Mouse (Mus musculus) kidney, adult 8-10 months (tissue): ENCODE results near the gene Slc35f6.
"Not testable (repeated sequence)": the region's sequence is repeated elsewhere in the genome, so short reads cannot be mapped to it uniquely, and the experiment has no call there.

Source experiments
- DNase-seq, 2 experiments: peaks; one replicate each; pipeline ENCODE4 v3.0.0; 2022

The Slc35f6 gene

DNA sequence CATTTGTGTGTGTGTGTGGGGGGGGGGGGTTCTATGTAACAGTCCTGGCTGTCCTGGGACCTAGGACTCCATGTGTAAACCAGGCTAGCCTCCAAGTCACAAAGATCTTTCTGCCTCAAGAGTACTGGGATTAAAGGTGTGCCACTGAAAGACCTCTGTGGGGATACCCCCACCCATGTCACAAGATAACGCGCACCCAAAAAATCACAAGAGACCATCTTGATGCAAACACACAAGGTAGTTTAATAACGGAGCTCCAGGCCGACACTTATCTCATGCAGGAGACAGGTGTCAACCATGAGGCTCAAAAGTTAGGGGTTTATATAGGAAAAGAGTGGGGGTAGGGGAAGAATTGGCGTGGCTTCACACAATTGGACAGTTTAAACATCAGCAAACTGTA lies 13.1 kb downstream of the Slc35f6 start:
- DNase-seq: no peak

DNA sequence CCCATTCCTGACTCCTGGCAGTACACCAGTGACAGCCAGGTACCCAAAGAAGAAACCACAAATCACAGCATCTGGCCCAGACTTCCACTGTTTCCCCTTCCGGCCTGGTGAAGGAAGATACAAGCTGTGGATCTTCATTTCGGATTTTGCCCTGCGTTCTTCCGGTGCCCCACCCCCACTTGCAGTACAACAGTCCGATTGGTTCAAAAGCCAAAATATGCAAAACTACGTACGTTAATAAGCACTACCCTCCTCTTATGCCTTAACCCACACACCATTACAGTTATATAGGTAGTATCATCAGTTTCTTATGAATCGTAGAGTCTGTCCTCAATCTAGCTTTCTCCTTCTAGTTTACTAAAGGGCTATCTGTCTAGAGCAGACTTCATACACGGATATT lies 17.6 kb downstream of the Slc35f6 start:
- DNase-seq: no peak

DNA sequence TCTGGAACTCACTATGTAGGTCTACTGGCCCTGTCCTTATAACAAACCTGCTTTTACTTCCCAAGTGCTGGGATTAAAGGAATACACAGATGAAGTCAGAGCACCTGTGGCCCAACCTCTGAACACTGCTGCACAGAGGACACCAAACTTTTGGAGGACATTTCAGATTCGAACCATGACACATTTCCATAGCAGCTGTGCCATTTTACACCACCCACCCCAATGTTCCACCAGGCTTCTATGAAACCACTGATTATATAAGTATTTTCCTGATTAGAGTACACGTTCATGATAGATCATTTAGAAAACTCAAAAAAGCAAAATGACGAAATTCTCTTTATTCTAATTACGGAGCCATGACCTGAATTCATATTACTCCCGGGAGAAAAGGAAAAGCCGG lies 18.2 kb downstream of the Slc35f6 start:
- no peak for DNase-seq

DNA sequence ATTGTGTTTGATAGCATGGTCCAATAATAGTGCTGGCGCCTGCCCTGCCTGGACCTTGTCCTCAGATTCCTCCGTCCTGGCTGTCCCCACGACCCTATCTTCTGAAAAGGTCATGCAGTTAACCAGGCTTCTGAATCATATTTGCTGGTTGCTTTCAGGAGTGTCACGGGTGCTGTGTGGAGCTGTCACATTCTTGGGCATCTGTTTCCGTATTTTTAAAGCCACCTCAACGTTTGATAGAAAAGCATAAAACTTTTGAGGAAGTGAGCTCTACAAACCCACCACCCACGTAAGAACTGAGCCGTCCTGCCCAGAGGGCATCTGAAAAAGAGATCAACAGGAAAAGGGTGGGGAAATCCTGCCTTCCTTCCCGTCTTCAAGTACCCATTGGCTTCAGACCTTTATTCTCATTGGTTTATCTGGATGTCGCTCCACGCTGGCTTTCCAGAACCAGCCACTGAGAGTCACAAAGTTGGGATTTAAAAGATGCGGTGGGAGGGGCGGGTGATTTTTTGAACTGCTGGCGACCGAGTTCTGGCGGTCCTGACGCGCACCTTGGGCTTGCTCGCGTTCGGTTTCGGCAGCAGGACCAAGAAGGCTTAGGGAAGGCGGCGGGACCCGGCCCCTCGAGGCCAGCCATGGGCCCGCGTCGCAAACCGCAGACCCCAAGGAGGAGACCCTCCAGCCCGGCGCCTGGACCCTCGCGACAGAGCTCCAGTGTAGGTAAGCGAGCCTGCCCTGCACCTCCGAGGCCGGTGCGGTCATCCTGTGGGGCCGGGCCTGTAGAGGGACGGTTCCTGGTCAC lies 18.9 kb downstream of the Slc35f6 start, which contains the start of gene Cenpa:
Gene Cenpa (plus strand): TSS at position 387 of the 805 bp plus-strand sequence.
- DNase-seq: peak; percentile 94 to 97

DNA sequence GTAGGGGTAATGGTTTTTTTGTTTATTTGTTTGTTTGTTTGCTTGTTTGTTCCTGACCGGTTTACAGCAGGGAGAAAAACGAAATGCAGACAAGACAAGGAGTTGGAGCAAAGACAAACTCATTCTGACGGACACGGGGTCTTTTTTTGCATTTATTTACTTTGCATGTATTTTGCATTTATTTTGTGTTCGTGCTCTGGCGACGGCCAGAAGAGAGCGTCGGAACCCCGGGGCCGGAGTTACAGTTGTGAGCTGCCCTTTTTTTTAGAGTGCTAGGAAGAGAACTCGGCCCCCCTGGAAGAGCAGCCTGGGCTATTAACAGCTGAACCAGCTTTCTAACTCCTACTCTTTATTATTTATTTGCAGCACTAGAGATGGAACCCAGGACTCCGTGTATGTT lies 19.5 kb downstream of the Slc35f6 start:
- DNase-seq: no peak

DNA sequence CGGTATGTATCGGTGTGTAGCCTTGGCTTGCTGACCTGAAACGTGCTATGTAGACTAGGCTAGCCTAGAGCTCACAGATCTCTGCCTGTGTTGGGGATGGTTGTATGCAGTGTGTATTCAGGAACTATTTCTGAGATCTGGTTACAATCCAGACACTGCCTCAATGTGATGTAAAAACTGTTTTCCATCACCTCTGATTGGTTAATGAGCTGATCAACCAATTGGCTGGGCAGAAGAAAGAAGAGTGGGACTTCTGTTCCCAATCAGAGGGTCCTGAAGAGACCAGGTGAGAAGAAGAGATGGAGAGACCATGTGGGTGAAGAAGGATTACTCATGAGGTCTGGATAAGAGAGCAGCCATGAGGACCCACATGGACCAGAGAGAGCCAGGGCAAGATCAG lies 20.0 kb downstream of the Slc35f6 start:
- no peak for DNase-seq

DNA sequence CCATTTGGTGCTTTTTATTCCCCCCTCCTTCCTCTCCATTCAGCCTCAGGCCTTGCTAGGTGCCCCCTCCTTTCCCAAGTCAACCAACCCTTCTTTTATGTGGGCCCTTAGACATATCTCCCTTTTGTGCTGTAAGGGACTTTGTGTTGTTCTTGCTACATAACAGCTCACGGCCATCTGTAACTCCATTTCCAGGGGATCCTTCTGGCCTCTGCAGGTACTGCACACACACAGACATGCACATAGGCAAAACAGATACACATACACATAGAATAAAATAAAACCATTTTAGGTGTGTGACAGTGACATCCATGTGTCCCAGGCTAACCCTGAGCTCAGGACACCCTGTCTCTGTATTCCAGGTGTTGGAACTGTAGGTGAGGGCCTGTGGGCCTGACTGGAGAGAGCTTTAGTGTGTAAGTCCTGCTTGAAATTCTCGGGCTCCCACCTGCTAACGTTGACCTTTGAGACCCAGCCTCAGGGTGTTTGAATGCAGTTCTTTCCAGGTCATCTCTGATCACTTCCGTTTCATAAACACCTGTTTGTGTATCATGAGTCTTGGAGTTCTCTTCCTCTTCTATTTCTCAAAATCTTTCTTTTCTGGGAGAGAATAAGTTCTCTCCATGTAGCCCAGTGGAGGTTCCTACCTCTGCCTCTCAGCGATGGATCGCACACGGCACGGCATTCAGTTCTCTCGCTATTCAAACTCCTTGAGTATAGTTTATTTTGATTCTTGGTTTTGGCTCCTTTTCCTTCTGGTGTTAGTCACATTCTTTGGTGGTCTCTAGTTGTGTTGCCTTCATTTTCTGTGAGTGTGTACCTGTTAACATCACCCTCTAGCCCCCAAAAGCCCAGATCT lies 21.1 kb downstream of the Slc35f6 start:
- no peak for DNase-seq

DNA sequence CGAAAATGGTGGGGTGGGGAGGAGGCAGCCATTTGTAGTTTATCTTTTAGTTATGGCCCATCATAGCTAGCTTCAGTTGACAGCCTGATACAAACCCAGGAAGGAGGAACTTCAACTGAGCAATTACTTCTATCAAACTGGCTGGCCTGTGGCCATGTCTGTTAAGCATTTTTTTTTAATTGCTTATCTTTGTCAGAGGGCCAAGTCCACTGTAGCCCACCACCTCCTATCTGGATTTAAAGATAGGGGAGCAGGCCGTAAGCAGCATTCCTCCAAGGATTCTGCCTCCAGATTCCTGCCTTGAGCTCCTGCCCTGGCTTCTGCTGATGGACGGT lies 21.7 kb downstream of the Slc35f6 start:
- DNase-seq: no peak

DNA sequence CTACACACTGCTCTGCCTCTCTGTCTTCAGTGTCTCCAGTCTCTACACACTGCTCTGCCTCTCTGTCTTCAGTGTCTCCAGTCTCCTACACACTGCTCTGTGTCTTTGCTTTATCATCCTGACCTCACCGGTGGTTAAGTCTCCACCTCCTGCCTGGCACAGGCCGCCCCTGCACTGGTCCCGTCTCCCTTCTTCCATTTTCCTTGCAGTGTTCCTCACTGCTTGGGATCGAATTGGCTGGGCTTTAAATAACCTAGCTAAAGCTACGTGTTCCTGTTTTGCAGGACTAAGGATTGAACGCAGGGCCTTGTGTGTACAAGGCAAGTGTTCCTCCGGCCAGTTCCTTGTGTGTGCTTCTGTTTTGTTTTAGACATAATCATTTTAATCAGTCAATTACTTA lies 22.4 kb downstream of the Slc35f6 start:
- no peak for DNase-seq

DNA sequence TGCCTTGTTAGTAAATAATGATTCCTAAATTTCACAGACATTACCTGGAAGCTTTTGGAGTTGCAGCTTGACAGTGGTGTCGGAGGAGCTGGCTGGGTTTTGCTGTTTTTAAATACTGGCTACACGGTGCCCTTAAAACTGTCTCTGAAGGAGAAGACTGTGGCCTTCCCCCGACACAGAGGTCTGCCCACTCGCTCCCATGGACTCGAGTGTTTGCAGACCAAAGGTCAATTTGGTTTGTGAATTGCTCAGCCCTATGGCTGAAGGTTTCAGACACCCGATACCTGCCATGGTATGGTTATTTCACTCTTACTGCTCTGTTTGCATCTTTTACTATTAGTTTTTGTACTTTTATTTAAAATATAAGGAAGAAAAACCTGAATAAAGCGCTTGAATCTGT lies 26.3 kb downstream of the Slc35f6 start:
- no peak for DNase-seq

DNA sequence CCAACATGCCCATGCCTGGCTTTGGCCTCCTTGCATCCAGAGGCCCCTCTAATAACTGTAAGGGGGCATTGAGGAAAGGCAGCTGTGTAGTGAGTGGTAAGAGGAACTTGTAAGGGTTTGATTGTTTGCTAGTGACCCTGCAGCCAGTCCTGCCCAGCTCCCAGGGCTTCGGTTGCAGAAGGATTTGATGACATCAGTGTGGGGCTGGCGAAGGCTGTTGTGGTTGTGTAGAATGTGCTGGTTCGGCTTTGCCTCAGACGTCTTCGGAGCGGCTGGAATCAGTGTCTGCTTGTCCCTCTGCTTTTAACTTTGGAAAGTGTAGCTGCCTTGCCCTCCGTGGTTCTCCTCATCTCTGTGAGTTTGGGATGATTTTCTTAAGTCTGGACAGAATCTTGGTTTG lies 29.1 kb downstream of the Slc35f6 start:
- DNase-seq: no peak

DNA sequence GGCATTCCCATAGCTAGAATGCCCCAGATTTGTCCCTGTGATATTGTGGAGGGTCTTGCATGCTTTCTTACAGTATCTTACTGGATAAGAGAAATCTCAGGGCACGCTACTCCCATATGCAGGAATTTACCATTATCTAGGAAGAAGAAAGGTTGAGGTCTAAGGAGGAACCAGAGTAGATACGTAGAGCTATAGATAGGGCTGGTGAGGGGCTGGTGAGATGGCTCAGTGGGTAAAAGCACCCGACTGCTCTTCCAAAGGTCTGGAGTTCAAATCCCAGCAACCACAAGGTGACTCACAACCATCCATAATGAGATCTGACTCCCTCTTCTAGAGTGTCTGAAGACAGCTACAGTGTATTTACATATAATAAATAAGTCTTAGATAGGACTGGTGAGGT lies 30.3 kb downstream of the Slc35f6 start:
- DNase-seq: not testable (repeated sequence)

DNA sequence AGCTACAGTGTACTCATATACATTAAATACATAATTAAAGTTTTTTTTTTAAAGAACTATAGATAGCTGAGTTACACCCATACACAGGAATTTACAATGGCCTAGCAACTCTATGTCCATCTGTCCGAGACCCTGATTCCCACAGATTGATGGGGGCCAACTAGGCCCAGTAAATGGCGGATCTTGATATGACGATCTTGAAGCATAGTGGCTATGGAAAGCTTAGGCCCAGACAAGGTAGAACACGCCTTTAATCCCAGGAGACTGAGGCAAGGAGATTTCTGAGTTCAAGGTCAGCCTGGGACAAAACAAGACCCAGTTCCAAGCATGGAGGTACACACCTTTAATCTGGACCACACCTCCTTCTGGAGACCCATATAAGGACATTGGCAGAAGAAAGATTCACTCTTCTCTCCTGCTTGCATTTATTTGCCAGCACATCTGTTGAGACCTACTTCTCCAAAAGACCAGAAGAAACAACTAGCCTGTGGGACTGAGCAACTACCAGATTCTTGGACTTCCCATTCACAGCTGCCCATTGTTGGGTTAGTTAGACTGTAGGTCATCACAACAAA lies 31.1 kb downstream of the Slc35f6 start:
- no peak for DNase-seq

DNA sequence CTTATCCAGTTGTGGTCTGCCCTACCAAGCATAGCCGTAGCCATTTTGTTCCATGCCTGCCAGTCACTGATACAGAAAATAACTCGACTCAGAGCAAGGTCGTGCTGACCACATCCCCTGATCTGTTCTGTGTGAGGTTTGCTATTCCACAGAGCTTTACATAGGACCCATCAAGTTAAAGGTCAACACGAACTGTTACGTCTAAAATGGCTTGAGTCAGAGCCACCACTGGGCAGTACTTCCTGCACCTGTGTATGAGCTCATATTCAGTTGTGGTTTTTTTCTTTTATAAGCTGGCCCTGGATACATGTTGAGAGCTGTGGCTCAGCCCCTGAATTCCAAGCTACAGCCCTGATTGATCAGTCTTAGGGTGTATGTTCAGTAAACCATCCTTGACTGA lies 31.9 kb downstream of the Slc35f6 start:
- DNase-seq: no peak

DNA sequence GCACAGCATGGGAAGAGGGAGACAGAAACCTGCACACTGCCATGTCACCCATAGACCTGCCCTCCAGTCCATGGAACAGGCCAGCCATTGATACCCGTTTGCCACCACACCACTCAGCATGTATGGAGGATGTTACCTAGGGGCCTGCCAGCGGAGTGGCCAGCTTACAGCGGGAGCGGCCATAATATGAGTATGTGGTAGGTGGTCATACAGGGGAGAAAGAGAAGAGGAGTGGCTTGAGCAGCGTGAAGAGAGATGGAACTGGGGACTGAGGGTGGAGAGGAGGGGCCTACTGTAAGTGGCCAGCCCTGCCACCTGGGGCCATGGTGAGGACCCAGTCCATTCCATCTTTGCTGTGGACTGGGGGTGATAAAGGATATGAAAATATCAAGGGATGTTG lies 34.2 kb downstream of the Slc35f6 start:
- no peak for DNase-seq

DNA sequence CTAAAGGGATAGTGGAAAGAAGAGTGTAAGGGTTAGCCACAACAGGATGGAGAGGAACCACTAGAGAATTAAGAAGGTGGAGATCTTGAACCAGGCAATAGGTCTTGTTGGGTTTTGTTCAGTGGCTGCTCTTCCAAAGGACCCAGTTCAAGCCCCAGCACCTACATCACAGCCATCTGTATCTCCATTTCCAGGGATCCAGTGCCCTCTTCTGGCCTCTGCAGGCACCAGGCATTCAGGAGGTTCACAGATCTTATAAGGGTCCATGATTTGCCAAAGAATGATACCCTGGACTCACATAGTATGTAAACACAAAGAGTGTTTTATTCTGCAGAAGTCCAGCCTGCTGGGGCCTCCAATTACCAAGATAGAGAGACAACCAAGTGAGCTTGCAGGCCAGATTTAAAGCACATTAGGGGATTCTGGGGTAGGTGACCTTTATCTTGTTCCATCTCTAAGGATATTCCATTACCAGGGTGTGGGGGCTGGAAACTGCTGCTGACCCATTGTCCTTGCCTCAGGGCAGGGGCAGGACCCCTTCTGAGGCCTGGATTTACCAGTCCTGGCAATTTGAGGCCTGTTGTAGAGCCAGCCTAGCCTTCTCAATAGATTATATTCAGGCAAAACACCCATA lies 35.4 kb downstream of the Slc35f6 start:
- no peak for DNase-seq

DNA sequence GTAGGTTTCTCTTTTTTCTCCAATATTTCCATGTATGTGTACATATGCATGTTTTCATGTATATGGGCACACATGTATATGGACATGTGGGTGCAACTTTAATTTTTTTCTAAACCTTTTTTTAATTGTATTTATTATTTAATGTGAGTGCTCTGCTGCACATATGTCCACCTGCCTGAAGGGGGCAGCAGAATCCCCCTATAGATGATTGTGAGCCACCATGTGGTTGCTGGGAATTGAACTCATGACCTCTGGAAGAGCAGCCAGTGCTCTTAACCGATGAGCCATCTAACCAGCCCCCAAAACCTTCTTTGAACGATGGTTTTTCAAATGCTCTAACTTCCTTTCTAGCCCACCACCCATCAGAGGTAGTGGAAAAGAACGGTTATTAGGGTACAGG lies 36.3 kb downstream of the Slc35f6 start:
- DNase-seq: no peak

DNA sequence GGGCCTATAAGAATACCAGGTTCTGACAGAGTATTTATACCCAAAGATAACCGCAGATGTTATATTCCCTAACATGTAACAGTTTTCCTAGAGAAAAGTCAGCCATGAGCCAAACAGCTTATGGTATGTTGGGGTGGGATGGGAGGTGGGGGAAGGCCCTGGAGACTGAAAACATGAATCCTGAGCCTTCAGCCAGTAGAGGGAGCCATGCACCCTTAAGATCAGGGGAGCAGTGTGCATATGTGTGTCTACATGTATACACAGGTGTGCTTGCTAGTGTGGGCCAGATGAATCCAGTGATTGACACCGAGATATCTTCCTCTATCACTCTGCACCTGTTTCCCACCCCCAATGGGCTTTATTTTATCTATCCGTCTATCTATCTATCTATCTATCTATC lies 39.0 kb downstream of the Slc35f6 start:
- DNase-seq: no peak

DNA sequence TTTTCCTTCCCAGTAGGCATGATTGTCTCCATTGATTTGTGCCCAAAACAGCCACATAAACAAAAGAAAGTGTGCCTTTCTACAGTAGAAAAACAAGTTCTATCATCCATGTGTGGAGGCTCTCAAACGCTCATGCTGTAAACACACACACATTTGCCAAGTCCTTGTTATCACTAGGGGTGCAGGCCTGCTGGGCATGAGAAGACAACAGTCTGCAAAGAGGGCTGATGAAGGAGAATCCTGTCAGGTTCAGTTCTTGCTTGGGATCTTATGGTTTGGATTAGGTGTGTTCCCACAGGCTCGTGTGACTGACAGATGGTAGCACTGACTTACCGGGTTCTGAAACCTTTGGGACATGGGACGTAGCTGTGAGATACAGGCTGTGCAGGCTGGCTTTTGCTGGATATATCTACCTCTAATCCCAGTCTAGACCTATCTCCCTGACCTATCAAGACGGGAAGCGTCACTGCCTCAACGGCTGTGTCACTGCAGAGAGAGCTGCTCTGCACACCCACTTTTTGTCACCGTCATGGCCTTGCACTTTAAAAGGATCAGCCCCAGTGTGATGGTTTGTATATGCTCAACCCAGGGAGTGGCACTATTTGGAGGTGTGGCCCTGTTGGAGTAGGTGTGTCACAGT lies 52.7 kb downstream of the Slc35f6 start:
- no peak for DNase-seq

DNA sequence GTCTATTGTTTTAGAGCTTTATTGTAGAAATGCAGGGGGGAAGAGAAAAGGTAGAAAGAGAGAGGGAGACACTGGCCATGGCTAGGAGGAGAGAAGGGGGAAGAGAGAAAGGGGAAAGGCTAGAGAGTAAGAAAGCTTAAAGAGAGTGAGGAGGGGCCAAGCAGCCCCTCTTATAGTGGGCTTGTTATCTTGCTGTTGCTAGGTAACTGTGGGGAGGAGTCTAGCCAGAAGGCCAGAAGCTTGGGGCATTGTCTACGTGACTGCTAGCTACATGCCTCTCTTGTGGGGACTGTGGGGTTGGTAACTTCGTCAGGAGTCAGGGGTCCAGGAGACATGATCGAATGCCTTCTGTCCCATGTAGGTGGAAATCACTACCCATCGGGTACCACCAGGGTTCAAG lies 53.6 kb downstream of the Slc35f6 start:
- not testable (repeated sequence) for DNase-seq

DNA sequence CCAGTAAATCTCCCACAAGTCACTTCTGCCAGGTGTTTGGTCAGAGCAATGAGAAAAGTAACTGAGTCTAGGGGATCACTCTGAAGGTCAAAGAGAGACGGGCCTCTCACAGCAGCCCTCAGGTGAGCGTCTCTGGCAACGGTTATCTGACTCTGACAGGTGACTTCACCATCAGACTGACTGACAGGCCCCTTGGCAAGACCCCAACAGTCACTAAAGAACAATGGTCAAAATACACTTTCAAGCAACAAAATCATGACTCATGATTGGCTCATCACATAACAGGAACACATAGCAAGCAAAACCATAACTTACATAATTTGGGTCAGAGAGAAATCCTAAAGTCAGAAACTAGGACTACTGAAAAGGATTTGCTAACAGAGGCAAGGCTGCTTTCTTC lies 54.1 kb downstream of the Slc35f6 start:
- DNase-seq: no peak
